Mouse (Mus musculus) testis, adult 2 months (tissue): ENCODE data around the gene Jazf1.

Source experiments
- CTCF ChIP-seq: fragments of 200-500 bp; IDR thresholded peaks from 2 replicates; pipeline ENCODE4 v1.5.1; 2012; ENCODE audit warnings: low read depth, mild to moderate bottlenecking, inconsistent platforms, low read length, moderate library complexity; ENCODE audit not compliant: control insufficient read depth, insufficient read depth, insufficient replicate concordance
- POLR2A ChIP-seq: fragments of 200-500 bp; IDR thresholded peaks from 2 replicates; pipeline ENCODE4 v1.6.1; 2012; ENCODE audit warnings: low read depth, mild to moderate bottlenecking, inconsistent platforms, low read length, moderate library complexity; ENCODE audit not compliant: control insufficient read depth

DNA sequence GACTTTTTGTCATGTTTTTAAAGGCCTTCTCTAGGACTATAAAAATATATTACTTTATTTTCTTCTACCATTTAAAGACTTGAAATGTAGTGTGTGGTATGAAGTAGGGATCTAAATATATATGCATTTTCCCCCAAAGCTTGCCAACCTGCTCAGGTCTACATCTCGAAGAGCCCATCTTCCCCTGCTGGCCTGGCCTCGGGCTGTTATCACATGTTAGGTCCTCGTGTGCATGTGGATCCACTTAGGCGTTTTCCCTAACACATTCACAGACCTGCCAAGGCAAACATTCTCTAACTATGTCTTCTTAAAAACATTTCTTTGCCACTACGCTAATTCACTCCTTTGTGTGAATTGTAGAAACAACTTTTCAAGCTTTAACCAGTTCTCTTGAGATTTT, 125.9 kb downstream of the Jazf1 start:
- TF ChIP-seq POLR2A (no peak), CTCF (no peak)
